Mouse (Mus musculus): ENCODE measurements at regions not wholly inside any gene's neighbourhood (a gene's known extent, or its start where the extent isn't known, plus 50 kb on each side); places are given as distances from the start of the nearest gene placed in this dataset.

- H3K36me3 ChIP-seq (ENCODE audit: insufficient read depth, low read length) = no peaks in the 10 kb centered on the region
- no peak overlapping the region for H3K4me3 ChIP-seq (replicated peaks; ENCODE audit: low read length)
- H3K9me3 ChIP-seq (ENCODE audit: low read length) = no peaks in the 10 kb centered on the region
- H3K4me1 ChIP-seq (replicated peaks; ENCODE audit: low read depth, low read length) = no peaks in the 10 kb centered on the region
- H3K27me3 ChIP-seq (ENCODE audit: insufficient read depth, low read length) = no peaks in the 10 kb centered on the region
- no peak for TF ChIP-seq NANOG (IDR thresholded peaks at IDR 0.05; ENCODE audit: borderline replicate concordance, low read length)
- TF ChIP-seq CTCF (conservative IDR thresholded peaks at IDR 0.05; ENCODE audit: low read length) = no peak
- no peak for TF ChIP-seq POU5F1 (IDR thresholded peaks at IDR 0.05; ENCODE audit: borderline replicate concordance, low read length)
These were observed 1083.9 kb upstream of the Cadm2 start for GRCm38 (mm10) chr16:68704569-68704968.

GRCm38 (mm10) chr16:68666972-68667538 lies 1046.3 kb upstream of the Cadm2 start:
- H3K36me3 ChIP-seq (ENCODE audit: insufficient read depth, low read length) = no peaks in the 10 kb centered on the region
- H3K4me3 ChIP-seq (replicated peaks; ENCODE audit: low read length) = no peak overlapping the region
- no peak for TF ChIP-seq NANOG (IDR thresholded peaks at IDR 0.05; ENCODE audit: borderline replicate concordance, low read length)
- TF ChIP-seq POU5F1 (IDR thresholded peaks at IDR 0.05; ENCODE audit: borderline replicate concordance, low read length) = no peak
- no peak for TF ChIP-seq CTCF (conservative IDR thresholded peaks at IDR 0.05; ENCODE audit: low read length)
- no peaks in the 10 kb centered on the region for H3K9me3 ChIP-seq (ENCODE audit: low read length)
- H3K4me1 ChIP-seq (replicated peaks; ENCODE audit: low read depth, low read length) = no peaks in the 10 kb centered on the region
- H3K27me3 ChIP-seq (ENCODE audit: insufficient read depth, low read length) = no peaks in the 10 kb centered on the region

- H3K27me3 ChIP-seq (ENCODE audit: insufficient read depth, low read length) = no peaks in the 10 kb centered on the region
- no peaks in the 10 kb centered on the region for H3K9me3 ChIP-seq (ENCODE audit: low read length)
- H3K36me3 ChIP-seq (ENCODE audit: insufficient read depth, low read length) = no peaks in the 10 kb centered on the region
- H3K4me3 ChIP-seq (replicated peaks; ENCODE audit: low read length) = no peak overlapping the region
- H3K4me1 ChIP-seq (replicated peaks; ENCODE audit: low read depth, low read length) = no peaks in the 10 kb centered on the region
- no peak for TF ChIP-seq NANOG (IDR thresholded peaks at IDR 0.05; ENCODE audit: borderline replicate concordance, low read length)
These were observed 1037.7 kb upstream of the Cadm2 start for GRCm38 (mm10) chr16:68658436-68658835.

- TF ChIP-seq CTCF (conservative IDR thresholded peaks at IDR 0.05; ENCODE audit: low read length) (no peak), POU5F1 (IDR thresholded peaks at IDR 0.05; ENCODE audit: borderline replicate concordance, low read length) (no peak), NANOG (IDR thresholded peaks at IDR 0.05; ENCODE audit: borderline replicate concordance, low read length) (no peak)
- Histone ChIP-seq H3K4me1 (replicated peaks; ENCODE audit: low read depth, low read length) (peaks cover 6% of the 10 kb centered on the region; the same call in 1 of the 2 replicates), H3K27me3 (ENCODE audit: insufficient read depth, low read length) (no peaks in the 10 kb centered on the region), H3K36me3 (ENCODE audit: insufficient read depth, low read length) (no peaks in the 10 kb centered on the region), H3K4me3 (replicated peaks; ENCODE audit: low read length) (no peak overlapping the region), H3K9me3 (ENCODE audit: low read length) (peaks cover 16% of the 10 kb centered on the region)
These were observed 1007.3 kb upstream of the Cadm2 start for GRCm38 (mm10) chr16:68627976-68628375.

- no peaks in the 10 kb centered on the region for H3K9me3 ChIP-seq (ENCODE audit: low read length)
- H3K4me1 ChIP-seq (replicated peaks; ENCODE audit: low read depth, low read length) = no peaks in the 10 kb centered on the region
- H3K4me3 ChIP-seq (replicated peaks; ENCODE audit: low read length) = no peak overlapping the region
- TF ChIP-seq NANOG (IDR thresholded peaks at IDR 0.05; ENCODE audit: borderline replicate concordance, low read length) (no peak), CTCF (conservative IDR thresholded peaks at IDR 0.05; ENCODE audit: low read length) (peak; percentile 52)
- H3K27me3 ChIP-seq (ENCODE audit: insufficient read depth, low read length) = no peaks in the 10 kb centered on the region
- no peaks in the 10 kb centered on the region for H3K36me3 ChIP-seq (ENCODE audit: insufficient read depth, low read length)
These were observed 993.3 kb upstream of the Cadm2 start for GRCm38 (mm10) chr16:68614041-68614440.

Measured in E14TG2a.4 (cell line).